In genomic region chr5:25067122-25067521, GRCm38 (mm10) we compare ENCODE assay signal across 7 mouse cellular contexts. TPM values are rescaled to one million over a fixed set of nuclear protein-coding genes. Genes with fewer than 3 reads are reported as not detected.
DNase-seq lines count a peak whose midpoint lies in the region; ATAC-seq lines count a peak whose summit lies in the region.

No protein-coding gene starts in this region.

- H3K4me2 ChIP-seq in embryonic facial prominence, embryonic 15.5 days (replicated peaks), result no peak overlapping the region
- no peak overlapping the region for H3K4me2 ChIP-seq in heart, embryonic 15.5 days

- H3K27me3 ChIP-seq in embryonic facial prominence, embryonic 15.5 days, result no peaks in the 10 kb centered on the region
- no peaks in the 10 kb centered on the region for H3K27me3 ChIP-seq in heart, embryonic 15.5 days

- intact Hi-C loops in left cerebral cortex, postnatal 4 days (cut with DNase I), result no loop called here

- no peak overlapping the region for H3K9ac ChIP-seq in embryonic facial prominence, embryonic 15.5 days
- H3K9ac ChIP-seq in heart, embryonic 15.5 days, result no peak overlapping the region

- peak overlapping the region; percentile 25; the same call in 1 of the 2 replicates for H3K27ac ChIP-seq in embryonic facial prominence, embryonic 15.5 days (replicated peaks)
- peak overlapping the region; percentile 58 for H3K27ac ChIP-seq in heart, embryonic 15.5 days

- no peak overlapping the region for H3K4me3 ChIP-seq in embryonic facial prominence, embryonic 15.5 days (replicated peaks)
- no peak overlapping the region for H3K4me3 ChIP-seq in heart, embryonic 15.5 days

- ATAC-seq in embryonic facial prominence, embryonic 15.5 days (ENCODE audit: insufficient number of reproducible peaks, low FRiP score, low TSS enrichment, low read depth), result no peak
- ATAC-seq in heart, embryonic 15.5 days (replicated peaks; ENCODE audit: insufficient number of reproducible peaks, insufficient read depth, low FRiP score, low read depth), result peak; percentile 45; the same call in 1 of the 2 replicates

- H3K36me3 ChIP-seq in embryonic facial prominence, embryonic 15.5 days, result no peaks in the 10 kb centered on the region
- no peaks in the 10 kb centered on the region for H3K36me3 ChIP-seq in heart, embryonic 15.5 days

- WGBS in embryonic facial prominence, embryonic 15.5 days, result 37% methylated on average over 6 of the region's 6 CpGs
- 37% methylated on average over 6 of the region's 6 CpGs for WGBS in heart, embryonic 15.5 days

- DNase-seq in left cerebral cortex, postnatal 4 days, result peak; percentile 78
- DNase-seq in left cerebral cortex, adult 9 months (ENCODE audit: low spot score in 2 of 2), result no peak
- DNase-seq in kidney, postnatal 4 days, result peak; percentile 66 to 71
- DNase-seq in MN1 (ENCODE audit: low spot score), result no peak
- no peak for DNase-seq in frontal cortex, adult 2 months (ENCODE audit: extremely low spot score in 1 of 2, low spot score in 1 of 2)

- H3K9me3 ChIP-seq in embryonic facial prominence, embryonic 15.5 days (replicated peaks), result no peaks in the 10 kb centered on the region
- H3K9me3 ChIP-seq in heart, embryonic 15.5 days (replicated peaks), result no peaks in the 10 kb centered on the region

- H3K4me1 ChIP-seq in embryonic facial prominence, embryonic 15.5 days, result peaks cover 7% of the 10 kb centered on the region
- H3K4me1 ChIP-seq in heart, embryonic 15.5 days (replicated peaks), result peaks cover 35% of the 10 kb centered on the region

RNA-seq across cellular contexts. Expression of gene Prkag2, which starts 33.3 kb away (rescaled TPM):
- total RNA-seq in left cerebral cortex, postnatal 4 days (2021), result 100 to 1,000 TPM; 162 to 172 TPM
- 21.2 and 25.0 TPM in 2 replicates for polyA plus RNA-seq in embryonic facial prominence, embryonic 15.5 days (2015; fragmentation: Nextera tagmentation; extraction: Ambion mirVana)
- polyA plus RNA-seq in heart, embryonic 15.5 days (2015; fragmentation: Nextera tagmentation; extraction: Ambion mirVana), result 94.2 and 102 TPM in 2 replicates
- polyA plus RNA-seq in frontal cortex, adult 2 months (2012; rRNA removed), result 109 and 121 TPM in 2 replicates

Comparison
In these comparisons a context has a peak if more than half of its experiments do, and no peak if none do; other contexts are left out.
1. DNase-seq: peak in left cerebral cortex, postnatal 4 days (single experiment) and kidney, postnatal 4 days (2 of 2); none in left cerebral cortex, adult 9 months (0 of 2), MN1 (single experiment) and frontal cortex, adult 2 months (0 of 2).